Mouse (Mus musculus): Measurements from ENCODE around the gene Slc4a8.
A peak's percentile ranks its signal among the peaks of the same experiment; 100 is the strongest.

Gene Slc4a8

DNA sequence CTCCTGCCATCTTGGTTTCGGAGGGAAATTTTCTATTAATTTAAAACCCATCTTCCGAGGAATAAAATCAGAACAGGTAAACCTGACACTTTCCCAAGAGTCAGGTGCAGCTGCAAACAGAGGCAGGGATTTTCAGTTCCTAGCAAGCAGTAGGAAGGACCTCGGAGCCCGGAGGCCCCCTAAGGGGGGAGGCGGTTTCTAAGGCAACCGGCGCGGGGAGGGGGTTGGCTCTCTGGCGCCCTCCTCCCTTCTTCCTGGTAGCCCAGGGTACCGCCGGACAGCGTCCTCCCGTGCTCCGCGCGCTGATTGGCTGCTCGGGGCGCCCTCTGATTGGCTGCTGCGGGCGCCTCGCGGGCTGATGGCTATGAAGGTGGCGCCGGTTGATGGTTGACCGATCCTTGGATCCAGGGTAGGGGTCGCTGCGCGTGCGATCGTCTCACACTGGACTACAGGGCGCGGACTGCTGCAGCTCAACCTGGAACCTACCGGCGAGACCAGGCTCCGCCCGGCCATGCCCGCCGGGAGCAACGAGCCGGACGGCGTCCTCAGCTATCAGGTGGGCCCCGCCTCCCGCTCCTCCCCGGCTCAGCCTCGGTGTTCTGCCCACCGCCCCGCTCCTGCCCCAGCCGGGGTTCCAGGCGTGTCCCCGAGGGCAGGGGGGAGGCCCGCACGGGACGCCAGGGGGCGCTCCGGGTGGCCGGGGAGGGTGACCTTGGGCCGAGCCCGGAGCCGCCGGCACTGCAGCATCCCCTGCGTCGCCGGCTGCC is at the start of gene Slc4a8:
Slc4a8 (plus strand) TSS at position 329 of the 767 bp plus-strand sequence.
- peak; percentile 87 for DNase-seq (ENCODE audit: low spot score in 2 of 2)

DNA sequence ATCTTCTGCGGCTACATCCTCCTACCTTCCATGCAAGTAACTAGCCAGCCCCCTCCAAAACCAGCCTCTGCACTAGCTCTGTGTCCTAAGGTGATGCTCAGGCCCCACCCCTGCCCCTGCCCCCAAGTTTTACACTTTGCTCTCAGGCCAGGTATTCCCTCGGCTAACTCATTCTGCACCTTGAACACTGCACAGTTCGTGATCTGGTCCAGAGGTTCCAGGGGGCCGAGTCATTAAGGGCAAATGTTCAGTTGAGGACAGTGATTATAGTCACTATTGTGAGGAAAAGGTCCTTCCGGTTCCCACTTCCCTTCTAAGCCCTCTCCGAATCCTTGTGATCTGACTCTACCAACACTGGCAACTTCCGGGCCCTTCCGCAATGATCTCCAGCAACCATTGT is 47.1 kb upstream of the Slc4a8 start:
- no peak for DNase-seq (ENCODE audit: low spot score in 2 of 2)

DNA sequence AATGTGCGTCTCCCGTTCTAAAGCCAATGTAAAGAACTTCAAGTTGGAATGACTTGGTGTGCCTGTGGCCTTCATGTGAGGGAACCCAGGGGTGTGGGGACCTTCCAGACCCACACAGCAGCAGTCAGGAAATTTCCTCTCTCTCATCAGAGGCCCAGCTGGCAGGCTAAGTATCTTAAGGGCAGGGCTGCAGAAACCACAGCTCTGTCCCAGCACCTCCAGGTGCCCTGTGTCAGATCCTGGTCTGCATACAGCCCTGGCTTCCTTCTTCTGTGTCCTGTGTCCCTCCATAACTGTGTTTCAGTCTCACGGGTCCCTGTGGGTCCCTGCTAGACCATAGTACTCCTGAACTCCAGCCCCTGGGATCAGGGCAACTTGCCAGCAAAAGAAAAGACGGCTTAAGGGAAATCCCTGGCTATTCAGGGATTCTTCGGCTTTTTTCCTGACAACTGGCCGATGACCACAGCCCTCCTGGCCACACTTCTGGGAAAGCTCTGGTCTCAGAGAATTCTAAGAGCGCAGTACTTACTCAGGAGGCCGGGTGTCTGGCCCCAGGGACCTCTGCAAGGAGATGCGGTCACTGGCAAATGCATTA is 46.1 kb upstream of the Slc4a8 start:
- no peak for DNase-seq (ENCODE audit: low spot score in 2 of 2)

DNA sequence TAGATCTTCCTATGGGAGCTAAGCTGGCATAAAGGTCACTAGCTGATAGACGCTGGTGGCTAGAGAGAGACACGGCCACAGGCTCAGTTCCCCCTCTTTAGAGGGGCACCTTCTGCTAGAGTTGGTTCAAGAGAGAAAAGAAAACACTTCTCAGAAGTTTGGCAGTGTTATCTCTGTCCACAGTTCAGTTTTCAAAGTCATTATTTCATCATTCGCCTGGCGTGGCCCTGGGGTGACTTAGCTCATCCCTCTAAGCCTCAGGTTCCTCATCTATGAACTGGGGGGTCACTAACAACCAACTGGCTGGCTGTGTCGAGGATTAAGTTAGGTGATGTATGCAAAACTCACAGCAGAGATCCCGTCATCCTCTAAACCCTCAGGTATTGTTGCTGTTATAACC is 43.6 kb upstream of the Slc4a8 start:
- DNase-seq (ENCODE audit: low spot score in 2 of 2), result no peak

DNA sequence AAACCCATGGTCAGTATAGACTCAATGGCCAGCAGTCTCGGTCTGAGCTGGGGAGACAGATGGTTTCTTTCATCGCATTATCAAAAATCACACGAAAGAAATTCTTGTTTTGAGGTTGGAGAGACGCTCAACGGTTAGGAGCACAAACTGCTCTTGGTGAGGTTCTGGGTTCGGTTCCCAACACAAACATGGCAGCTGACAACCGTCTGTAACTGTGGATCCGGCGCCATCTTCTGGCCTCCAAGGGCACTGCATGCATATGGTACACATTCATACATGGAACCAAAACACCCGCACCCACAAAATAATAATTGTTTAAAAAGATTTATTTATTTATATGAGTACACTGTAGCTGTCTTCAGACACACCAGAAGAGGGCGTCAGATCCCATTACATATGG is 43.0 kb upstream of the Slc4a8 start:
- DNase-seq (ENCODE audit: low spot score in 2 of 2), result no peak

DNA sequence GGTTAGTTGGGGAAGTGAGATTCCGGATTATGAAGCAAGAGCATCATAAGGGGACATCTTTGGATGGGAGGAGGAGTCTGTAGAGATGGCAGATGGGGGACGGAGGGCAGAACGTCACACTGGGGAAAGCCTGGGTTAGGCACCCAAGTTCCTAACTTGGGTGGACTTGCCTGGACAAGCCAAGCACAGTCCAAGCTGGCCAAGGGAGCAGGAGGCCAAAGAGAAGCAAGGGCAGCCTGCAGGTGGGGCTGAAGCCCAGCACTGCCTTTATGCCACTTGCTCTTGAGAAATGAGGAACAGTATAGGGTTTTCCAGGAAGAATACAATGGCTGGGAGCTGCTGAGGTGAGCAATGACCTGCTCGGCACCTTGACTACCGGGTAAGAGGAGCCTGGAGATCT is 42.3 kb upstream of the Slc4a8 start:
- peak; percentile 32 to 60 for DNase-seq (ENCODE audit: low spot score in 2 of 2)

DNA sequence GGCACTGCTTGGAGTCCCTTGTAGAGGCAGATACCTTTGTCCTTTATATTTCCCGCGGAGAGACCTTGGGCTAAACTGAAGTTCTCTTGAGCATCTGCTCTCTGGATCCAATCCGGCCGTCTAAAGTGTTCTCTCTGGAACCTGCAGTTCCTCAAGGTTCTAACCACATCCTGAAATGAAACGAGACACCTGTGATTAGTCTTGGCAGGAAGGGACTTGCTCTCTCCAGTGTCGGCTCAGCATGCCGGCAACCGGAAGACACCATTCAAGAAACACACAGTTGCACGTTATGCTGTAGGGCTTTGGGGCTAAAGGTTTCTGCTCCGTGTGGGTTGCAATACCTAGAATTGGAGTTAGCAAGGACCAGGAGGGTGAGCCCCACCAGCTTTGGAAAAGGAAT is 41.5 kb upstream of the Slc4a8 start:
- DNase-seq (ENCODE audit: low spot score in 2 of 2), result no peak

DNA sequence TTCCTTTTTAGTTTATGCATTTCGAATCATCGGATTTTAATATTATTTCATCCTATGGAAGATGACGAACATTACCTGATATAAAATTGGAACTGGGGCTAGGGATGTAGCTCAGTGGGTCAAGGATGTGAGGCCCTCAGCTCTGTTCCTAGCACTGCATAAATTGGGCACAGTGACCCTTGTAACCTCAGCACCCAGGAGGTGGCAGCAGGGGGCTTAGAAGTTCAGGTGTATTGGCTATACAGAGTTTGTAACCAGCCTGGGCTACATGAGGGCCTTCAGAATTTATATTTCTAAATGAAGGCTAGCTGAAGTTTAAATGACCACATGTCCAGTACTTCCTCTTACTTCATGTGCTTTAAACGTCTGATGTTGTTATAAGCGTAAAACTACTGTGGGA is 40.1 kb upstream of the Slc4a8 start:
- no peak for DNase-seq (ENCODE audit: low spot score in 2 of 2)

DNA sequence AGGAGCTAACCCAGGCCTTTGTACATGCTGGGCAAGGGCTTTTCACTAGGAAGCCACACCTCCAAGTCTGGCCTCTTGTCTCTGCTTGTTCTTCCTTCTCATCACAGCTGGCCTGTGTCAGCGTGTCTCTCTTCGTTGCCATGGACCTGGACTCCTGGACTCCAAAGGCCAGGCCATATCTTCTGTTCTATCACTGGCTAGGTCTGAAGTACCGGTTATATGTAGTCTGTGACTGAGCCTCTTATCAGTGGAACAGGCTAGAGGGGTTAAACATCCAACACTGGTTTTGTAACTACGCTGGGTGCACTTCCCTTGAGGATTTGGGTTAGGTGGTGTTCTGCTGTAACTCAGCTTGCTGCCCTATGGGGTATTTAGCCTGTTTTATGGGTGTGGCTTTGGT is 39.5 kb upstream of the Slc4a8 start:
- peak in 1 of 2 experiments; percentile 68 for DNase-seq (ENCODE audit: low spot score in 2 of 2)

DNA sequence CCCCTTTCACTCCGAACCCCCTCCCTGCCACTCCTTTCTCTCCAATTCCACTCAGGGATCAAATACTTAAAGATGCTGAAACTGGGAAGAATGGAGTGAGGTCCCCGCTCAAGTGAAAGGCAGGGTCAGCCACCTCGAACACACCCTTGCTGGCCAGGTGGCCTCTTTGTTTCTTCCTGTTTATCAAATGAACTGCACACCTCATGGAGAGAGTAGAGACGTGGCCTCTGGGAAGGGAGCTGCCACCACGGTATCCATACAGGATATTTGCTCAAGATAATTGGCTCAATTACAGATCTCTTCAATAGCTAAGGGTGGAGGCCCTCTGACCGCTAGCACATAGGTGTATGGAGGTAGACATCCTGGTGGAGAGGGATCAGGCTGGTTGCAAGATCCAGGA is 39.0 kb upstream of the Slc4a8 start:
- no peak for DNase-seq (ENCODE audit: low spot score in 2 of 2)

DNA sequence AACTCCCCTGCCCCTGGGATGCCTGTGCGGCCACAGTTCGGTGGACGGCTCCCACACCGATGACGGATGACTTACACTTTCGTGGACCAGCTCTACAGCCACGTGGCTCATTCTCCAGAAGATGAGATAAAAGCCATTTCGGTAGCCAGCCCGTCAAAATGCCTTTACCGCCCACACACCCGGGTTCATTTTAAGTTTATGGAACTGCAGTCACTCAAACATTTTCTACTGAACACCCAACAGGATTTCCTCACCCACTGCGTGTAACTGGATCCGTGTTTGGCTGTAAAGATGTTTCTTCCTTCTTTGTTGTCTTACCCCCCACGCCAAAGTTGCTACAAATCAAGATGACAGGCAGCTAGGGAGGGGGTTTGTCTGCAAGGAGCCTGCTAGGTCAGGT is 38.0 kb upstream of the Slc4a8 start:
- no peak for DNase-seq (ENCODE audit: low spot score in 2 of 2)

DNA sequence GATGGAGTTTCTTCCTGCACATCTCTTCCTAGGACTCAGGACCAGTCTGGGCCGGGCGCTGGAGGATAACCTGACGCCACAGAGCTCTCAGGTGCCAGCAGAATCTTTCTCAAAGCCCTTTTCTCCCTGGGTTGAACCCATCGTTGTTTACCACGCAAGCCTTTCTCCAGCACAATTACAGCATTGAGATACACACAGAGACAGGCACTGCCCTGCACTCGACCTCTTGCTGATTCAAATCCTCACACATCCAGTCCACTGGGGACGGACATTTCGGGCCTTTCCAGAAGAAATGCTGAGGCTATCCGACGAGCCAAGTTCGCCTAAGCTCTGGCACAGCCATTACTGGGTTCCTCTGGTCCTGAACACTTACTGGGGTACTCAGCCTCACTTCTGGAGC is 34.8 kb upstream of the Slc4a8 start:
- DNase-seq (ENCODE audit: low spot score in 2 of 2), result no peak

DNA sequence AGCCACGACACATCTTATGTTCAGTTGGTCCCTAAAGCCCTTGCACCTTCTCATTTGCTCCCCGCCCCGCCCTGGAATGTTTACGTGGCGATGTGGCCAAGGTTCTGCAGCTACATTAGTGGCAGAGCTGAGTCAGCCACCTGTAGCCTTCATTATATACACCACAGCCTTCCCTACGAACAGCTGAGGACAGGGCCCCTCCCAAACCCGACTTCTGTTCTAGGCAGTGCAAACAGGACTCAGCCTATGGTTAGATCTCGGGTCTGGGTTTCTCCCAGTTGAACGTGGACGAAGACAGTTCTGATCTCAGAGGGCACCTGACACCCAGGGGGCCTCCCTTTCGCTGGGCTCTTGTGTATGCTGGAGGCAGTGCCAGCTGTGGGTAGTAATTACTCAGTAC is 33.7 kb upstream of the Slc4a8 start:
- DNase-seq (ENCODE audit: low spot score in 2 of 2), result peak in 1 of 2 experiments; percentile 41

DNA sequence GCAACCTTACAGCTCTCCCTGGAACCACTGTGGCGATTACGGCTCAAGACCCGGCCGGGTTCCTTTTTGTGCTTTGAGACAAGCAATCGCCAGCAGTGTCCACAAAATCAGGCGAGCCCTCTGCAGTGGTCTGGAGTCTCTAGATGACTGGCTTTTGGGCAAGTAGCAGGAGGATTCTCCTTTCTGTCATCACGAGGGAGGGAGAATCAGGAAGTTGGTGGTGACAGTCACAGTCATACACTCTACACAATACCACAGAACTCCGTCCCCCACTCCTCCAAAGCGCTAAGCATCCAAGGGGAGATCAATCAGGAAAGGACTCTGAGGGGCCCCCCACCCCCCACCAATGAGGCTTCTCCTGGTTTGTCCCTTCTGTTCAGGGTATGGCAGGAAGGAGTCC is 33.0 kb upstream of the Slc4a8 start:
- DNase-seq (ENCODE audit: low spot score in 2 of 2), result no peak

DNA sequence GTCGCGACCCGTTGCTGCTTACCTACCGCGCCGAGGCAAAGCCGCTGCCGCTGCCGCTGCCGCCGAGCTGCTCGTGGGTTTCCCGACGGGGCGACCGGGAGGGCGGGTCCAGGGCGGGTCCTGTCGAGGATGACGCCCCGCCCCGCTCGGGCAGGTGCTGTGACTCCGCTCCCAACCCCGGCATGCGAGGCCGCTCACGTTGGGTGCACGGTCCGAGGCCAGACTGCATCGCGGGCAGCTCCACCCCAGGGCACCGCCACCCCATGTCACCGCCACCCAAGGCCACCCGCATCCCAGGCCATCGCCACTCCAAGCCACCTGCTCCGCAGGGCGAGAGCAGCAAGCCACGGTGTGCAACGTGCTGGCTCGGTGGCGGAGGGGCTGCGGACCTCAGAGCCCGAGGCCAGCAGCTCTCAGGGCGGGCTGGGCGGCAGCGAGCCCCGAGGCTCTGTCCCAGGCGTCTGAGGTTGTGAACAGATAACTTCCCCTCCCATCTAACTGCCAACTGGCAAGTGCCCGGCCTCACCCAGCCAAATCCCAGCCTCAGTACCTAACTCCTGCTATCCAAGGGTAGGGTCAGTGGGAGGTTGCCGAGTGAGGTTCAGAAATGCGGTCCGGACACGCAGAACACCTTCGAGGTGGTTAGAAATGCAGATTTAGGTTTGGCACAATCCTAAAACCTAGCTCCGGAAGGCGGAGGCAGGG is 32.1 kb upstream of the Slc4a8 start, which contains the start of gene Galnt6:
Galnt6 (minus strand) TSS at position 96 of the 705 bp plus-strand sequence.
- no peak for DNase-seq (ENCODE audit: low spot score in 2 of 2)

DNA sequence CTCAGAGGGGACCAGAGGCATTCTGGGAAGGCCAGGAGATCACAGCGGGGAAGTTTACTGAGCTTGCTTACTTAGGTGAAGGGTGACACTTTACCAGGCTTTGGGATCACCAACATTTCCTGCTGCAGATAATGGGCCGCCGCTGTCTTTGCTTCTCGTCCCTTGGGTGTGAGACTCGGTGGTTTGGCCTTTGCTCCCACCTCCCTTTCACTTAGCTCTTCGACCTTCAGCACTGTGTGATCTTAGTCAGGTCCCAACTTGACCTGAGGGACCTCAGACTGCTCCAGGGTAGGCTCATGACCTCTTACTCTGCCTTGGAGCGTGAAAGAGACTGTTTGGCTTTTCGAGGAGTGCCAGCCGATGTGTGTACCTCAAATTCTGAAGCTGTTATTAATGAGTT is 30.5 kb upstream of the Slc4a8 start:
- no peak for DNase-seq (ENCODE audit: low spot score in 2 of 2)

DNA sequence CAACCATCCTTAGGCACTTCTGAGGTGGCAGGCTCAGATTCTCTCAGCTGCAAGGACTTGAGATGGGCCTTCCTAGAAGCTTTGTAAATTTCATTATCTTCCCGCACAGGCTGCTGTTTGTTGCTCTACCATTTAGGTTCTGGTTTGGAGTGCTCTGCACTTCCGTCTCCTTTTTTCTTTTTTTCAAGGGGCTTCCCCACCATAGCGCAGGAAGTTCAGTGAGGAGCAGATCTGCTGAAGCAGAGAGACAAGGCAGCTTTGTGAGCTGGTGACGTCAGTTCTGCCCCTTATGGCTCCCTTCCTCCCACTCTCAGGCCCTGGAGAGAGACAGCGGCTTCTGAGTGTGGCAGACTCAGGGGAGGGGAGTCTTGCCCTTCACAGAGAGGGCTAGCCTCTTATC is 29.0 kb upstream of the Slc4a8 start:
- DNase-seq (ENCODE audit: low spot score in 2 of 2), result no peak

DNA sequence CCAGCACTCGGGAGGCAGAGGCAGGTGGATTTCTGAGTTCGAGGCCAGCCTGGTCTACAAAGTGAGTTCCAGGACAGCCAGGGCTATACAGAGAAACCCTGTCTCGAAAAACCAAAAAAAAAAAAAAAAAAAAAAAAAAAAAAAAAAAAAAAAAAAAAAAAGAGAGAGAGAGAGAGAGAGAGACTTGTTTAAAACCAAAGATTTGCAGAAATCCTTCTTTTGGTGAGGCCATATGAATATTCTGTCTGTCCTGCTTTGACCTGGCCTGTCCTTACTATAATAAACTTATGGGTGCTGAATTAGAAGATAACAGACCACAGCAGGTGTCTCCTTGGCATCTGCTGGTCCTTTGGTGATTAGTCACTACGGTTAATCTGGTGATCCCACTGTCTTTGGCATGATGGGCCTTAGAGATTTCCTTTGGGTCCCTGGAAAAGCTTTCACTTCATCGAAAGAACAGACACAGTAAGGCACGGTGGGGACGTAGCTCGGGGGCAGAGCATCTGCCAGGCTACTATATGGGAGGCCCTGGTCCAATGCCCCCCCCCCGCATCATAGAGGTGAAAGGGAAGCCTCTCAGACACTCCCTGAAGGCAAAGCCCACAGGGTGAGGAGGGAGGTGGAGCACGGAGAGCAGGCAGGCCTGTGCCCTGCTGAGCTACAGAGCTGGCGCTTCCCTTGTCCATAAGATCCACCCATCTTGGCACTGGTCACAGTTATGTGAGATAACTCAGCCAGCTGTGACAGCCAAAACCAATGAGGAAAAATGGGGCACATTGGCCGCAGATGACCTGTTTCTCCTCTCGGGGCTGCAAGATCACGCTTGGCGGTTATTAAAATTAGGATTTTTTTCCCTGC is 26.2 kb upstream of the Slc4a8 start:
- DNase-seq (ENCODE audit: low spot score in 2 of 2), result no peak

DNA sequence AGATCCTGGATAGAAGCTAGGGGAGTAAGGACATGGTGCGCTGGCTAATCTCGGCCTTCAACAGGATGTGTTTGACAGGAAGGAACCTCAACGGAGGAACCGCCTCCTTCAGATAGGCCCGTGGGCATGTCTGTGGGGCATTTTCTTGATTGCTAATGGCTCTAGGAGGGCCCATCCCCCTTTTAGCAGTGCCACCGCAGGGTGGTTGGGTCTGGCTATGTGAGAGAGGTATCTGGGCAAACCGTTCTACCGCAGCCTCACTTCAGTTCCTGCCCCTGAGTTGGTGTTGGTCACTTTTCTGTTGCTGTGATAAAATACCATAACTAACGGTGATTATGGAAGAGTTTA is 25.6 kb upstream of the Slc4a8 start:
- DNase-seq (ENCODE audit: low spot score in 2 of 2), result no peak

DNA sequence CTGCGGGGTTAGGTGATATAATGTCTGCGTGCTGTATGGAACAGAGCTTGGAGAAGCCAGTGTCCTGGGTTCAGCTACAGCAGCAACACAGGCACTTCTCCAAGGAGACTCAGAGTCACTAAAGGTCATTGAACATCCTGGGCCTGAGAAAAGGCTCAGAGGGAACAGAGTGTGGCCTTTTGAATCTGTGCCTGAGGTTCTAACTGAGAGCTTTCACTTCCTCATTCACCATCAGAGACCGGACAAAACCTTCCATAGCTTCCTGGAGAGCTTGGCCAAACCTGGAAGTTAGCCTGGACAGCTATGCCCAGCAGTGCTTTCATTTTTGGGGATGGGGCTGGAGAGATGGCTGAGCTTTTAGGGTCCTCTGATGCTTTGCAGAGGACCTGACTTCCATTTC is 23.9 kb upstream of the Slc4a8 start:
- DNase-seq (ENCODE audit: low spot score in 2 of 2), result no peak

DNA sequence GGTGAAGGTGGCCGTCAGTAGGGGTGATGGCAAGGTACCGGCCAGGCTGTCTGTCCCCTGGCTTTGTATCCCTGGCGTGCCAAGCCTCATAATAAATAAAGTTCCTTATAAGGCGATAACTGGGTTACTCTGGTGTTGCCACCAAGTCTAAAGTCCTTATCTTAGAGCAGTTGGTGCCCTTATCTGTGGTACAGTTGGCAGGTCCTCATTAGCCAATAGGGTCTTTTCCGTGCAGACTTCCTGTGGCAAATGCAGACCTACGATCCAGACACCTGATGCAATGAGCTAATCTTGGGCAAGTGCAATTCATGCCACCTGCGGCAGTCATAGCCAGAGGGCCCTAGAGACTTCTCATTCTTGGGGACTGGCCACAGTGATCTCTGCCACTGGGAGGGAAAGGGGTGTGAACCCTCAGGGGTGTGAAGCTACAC is 23.2 kb upstream of the Slc4a8 start:
- no peak for DNase-seq (ENCODE audit: low spot score in 2 of 2)

DNA sequence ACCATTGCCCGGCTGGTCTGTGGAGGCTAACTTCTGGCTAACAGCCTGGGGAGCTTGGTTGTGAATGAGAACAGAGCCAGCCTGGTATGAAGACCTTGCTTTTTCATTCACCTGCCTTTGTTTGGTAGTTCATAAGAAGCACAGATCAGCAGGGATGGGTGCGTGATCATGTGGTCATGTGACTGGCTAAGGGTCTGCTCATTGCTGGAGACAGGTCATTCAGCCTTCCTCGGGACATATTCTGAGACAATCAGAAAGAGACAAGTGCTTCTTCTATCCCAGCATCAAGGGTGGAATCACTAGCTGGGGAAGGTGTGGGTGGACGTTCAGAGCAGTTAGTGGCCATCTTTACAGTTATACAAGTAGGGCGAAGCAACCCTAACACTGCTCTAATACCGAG is 22.1 kb upstream of the Slc4a8 start:
- DNase-seq (ENCODE audit: low spot score in 2 of 2), result no peak

Data from urinary bladder, adult 18-20 months (tissue).